Mouse (Mus musculus) heart, postnatal 14 days (tissue): ENCODE results near the gene Odf4. TPM values are rescaled to one million over a fixed set of nuclear protein-coding genes. Genes with fewer than 3 reads are reported as not detected.
"Not testable (repeated sequence)": the region's sequence is repeated elsewhere in the genome, so short reads cannot be mapped to it uniquely, and the experiment has no call there.

ENCODE experiments used
- DNase-seq, 2 experiments: peaks; one replicate each; pipeline ENCODE4 v3.0.0; 2021 to 2022
- intact Hi-C: fragments of 180-260 bp; cut with DNase I; formaldehyde crosslinking; loops from one replicate; pipeline ENCODE4 v1.15.1; 2025
- total RNA-seq, 2 experiments: library from RNA; stranded (reverse); gene quantifications; 2 replicates each; pipeline ENCODE4 v1.2.3; 2021

The Odf4 gene
- total RNA-seq, 2 experiments from 2014 or later, result not detected

- intact Hi-C loops, result loop anchor here (5.0 kb wide), 1 partner anchor 47 kb away; no protein-coding TSS in a partner anchor
- no peak for DNase-seq
Observed at GRCm38 (mm10) chr11:68953903-68954302, 27.0 kb upstream of the Odf4 start.

- no peak for DNase-seq
- intact Hi-C loops, result no loop called here
Observed at GRCm38 (mm10) chr11:68947542-68947993, 20.7 kb upstream of the Odf4 start.

DNA sequence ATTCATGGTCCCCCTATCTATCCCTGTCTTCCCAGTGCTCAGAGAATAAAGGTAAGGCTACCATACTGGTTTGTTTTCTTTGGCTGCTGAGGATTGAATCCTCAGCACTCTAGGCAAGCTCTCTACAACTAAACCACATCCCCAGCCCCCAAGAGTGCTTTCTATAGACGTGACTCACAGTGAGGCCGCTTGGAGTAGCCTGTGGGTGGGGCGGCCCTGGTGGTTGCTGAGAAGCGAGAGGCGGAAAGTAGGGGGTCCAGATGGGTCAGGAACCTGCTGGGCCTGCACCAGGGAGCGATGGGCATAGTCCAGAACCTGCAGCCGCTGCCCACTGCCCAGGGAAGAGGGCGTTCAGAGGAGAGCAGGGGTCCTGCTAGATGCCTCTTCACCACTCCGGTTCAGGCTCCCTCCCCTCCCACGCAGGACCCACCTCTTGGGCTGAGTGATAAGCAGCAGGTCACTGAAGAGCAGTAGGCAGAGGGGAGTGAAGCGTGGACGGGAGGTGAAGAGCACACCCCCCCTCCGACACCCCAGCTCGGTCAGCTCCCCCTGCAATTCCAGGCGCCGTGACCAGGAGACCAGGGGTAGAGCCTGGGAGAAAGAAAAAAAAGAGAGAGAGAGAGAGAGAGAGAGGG is 20.0 kb upstream of the Odf4 start:
- intact Hi-C loops, result no loop called here
- no peak for DNase-seq

DNA sequence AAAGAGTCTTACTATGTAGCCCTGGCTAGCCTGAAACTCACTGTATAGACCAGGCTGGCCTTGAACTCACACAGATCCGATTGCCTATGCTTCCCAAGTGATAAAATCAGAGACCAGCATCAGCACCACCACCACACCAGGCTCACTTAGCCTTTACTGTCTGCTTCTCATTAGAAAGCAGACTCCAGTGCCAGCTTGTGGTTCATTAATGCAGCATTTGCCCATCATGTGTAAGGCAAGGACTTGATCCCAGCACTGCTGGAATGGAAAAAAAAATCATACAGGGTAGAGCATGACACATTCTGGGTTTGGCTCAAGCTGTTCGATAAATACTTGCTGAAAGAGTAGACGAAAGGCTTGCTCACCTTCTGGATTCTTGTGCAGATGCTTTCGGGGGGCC is 19.1 kb upstream of the Odf4 start:
- no peak for DNase-seq
- intact Hi-C loops, result no loop called here

GRCm38 (mm10) chr11:68945245-68945644 is 18.4 kb upstream of the Odf4 start:
- intact Hi-C loops, result no loop called here
- DNase-seq, result no peak

DNA sequence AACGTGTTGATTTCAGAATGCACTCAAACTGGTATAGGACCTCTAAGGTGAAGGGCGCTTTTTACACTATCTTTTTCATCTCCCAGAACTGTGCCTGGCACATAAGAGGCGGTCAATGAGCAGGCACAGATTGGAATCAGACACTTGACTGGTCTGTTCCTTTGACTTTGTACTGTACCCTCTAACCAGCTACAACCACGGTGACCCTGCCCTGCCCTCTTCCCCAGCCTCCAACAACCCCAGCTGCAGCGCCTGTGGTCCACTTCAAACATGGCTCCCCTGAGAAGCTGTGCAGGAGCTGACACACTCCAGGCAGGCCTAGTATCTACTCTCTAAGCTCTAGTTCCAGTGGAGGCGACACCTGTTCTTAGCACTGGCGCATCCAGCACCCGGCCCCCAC is 15.8 kb upstream of the Odf4 start:
- intact Hi-C loops, result no loop called here
- no peak for DNase-seq

DNA sequence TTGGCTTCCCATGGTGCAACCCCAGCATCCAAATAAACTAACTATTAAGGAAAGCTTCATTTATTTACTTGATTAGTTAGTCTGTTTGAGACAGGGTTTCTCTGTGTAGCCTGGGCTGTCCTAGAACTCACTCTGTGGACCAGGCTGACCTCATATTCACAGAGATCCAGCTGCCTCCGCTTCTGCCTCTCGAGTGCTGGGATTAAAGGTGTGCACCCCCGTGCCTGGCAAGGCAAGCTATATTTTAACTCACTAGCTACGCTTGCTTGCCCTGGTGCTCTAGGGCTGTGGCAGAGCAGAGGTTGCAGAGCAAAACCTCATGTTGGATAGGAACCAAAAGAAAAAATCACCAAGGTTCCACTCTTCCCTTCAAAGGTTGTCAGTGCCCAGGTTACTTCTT is 13.6 kb upstream of the Odf4 start:
- intact Hi-C loops, result no loop called here
- no peak for DNase-seq

DNA sequence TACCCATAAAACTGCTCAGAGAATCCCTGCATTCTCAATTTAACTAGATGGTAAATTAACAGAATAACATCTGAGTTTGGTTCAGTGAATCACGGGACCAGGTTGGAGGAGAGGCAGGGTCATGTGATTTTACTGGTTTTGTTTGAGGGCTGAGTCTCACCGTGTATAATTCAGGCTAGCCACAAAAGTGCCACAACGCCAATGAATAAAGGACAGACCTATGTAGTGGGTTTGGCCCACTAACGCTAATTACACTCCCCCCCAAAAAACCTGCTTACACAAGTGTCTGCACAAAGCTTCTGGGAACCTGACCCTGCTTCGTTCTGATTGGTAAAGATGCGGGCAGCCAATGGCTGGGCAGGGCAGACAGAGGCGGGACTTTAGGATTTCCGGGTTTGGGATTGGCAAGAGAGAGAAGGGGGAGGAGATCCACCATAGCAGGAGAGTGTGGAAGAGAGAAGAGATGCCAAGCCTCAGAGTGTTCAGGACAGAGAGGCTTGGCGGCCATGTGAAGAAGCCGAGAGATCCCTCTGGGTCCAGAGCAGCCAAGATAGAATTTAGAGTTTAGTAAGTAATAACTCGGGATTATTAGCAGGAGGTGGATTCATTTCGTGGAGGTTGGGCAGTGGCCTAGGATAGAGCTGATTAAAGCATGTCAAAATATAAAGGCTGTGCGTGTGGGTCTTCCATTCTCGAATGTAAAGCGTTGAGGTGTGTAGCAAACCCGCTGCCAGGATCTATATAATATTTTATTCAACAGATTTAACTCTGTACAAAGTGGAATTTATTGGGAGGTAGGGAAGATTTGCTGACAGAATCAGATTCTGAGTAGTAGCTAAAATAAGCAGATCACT is 12.8 kb upstream of the Odf4 start:
- intact Hi-C loops, result no loop called here
- peak; percentile 79 to 88 for DNase-seq

- DNase-seq, intact Hi-C loops: not testable (repeated sequence)
Observed at GRCm38 (mm10) chr11:68936951-68937350, 10.1 kb upstream of the Odf4 start.

DNA sequence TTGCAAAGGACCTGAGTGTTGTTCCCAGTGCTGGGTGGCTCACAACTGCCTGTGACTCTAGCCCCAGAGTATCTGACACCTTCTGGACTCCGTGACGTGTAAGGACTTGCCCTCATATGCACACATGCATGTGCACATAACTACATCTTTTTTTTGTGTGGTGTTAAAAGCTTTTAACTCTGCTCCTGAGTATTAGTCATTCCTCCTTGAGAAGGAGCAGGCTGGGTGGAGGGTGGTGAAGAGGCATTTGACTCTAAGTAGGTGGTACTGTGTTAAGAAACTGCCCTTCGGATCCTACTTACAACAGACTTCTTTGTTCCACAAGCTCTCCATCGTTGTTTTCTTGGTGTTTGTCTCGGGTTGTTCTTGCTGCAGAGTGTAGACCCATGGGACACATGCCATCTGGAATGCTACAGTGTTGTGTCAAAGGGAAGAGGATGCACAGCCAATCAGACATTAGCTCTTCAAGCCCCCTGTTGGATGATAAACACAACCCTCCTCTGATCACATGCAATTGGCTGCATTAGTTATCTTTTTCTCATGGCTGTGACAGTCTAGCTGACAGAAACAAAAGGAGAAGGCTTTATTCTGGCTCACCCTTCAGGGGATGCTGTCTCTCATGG is 7.1 kb upstream of the Odf4 start:
- DNase-seq, result no peak
- intact Hi-C loops, result no loop called here

DNA sequence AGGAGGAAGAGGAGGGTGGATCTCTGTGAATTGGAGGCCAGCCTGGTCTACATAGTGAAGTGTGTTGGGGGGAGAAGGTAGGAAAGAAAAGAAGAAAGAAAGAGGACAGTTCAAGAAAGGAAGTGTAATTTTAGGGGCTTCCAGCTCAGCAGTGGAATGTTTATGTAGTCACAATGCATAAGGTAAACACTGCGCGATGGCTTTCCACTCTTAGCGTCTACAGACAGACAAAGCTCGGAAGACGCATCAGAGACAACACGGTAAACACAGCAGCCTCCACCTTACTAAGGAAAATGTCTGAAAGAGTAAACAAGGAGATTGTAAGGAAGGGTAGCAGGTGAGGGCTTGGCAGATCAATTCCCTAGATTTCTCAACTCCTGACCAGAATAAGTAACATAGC is 3.1 kb upstream of the Odf4 start:
- no peak for DNase-seq
- intact Hi-C loops, result no loop called here

GRCm38 (mm10) chr11:68924749-68925148 is 2.1 kb downstream of the Odf4 start:
- intact Hi-C loops, result no loop called here
- DNase-seq, result no peak

DNA sequence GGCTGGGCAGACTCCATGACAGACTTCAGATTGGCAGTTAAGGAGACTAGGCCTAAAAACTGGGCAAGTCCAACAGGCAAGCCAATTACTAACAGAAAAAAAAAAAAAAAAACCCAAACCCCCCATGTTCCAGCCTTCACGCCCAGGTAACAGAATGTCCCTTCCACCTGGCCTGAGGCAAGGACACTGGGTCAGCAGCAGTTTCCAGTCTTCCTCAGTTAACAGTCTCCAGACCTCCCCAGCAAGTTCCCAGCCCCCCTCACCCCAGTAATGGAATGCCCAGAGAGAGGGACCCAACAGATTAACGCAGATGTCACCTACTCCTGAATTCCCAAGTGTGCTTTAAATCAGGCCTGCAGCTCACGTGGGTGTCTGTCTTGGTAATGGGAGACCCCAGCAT is 3.7 kb downstream of the Odf4 start:
- DNase-seq, result no peak
- intact Hi-C loops, result no loop called here

- intact Hi-C loops, result no loop called here
- no peak for DNase-seq
Observed at GRCm38 (mm10) chr11:68914566-68914965, 12.3 kb downstream of the Odf4 start.

- intact Hi-C loops, result no loop called here
- DNase-seq, result peak in 1 of 2 experiments; percentile 28
Observed at GRCm38 (mm10) chr11:68911531-68912177, 15.2 kb downstream of the Odf4 start.

- DNase-seq, result no peak
- intact Hi-C loops, result loop anchor here (5.0 kb wide), 1 partner anchor 43 kb away; no protein-coding TSS in a partner anchor
Observed at GRCm38 (mm10) chr11:68908846-68909503, 17.9 kb downstream of the Odf4 start.

- DNase-seq, result no peak
- intact Hi-C loops, result loop anchor here (5.0 kb wide), 1 partner anchor 45 kb away; no protein-coding TSS in a partner anchor
Observed at GRCm38 (mm10) chr11:68907251-68907650, 19.6 kb downstream of the Odf4 start.

- no peak for DNase-seq
- intact Hi-C loops, result loop anchor here (5.0 kb wide), 1 partner anchor 46 kb away; no protein-coding TSS in a partner anchor
Observed at GRCm38 (mm10) chr11:68906461-68906790, 20.5 kb downstream of the Odf4 start.

GRCm38 (mm10) chr11:68905665-68906460 is 21.0 kb downstream of the Odf4 start:
- intact Hi-C loops, result loop anchor here (5.0 kb wide), 1 partner anchor 46 kb away; no protein-coding TSS in a partner anchor
- DNase-seq, result no peak
